Comparison of ENCODE assay signal across 24 mouse cellular contexts in genomic region chr11:51780773-51781267, GRCm38 (mm10). TPM values are rescaled to one million over a fixed set of nuclear protein-coding genes. Genes with fewer than 3 reads are reported as not detected.
DNase-seq lines count a peak whose midpoint lies in the region; ATAC-seq and TF ChIP-seq lines count a peak whose summit lies in the region.
"Had no signal": no experiment of that assay in that cellular context is flagged by ENCODE, and none has a peak within 500 bp of the region (broad histone marks: within the 10 kb centered on the region; RNA-seq: fewer than 3 reads in every experiment).

No protein-coding gene starts in this region.

- peaks cover 85% of the 10 kb centered on the region for H3K36me3 ChIP-seq in megakaryocyte, embryonic 14.5 days (replicated peaks; ENCODE audit: low read length)
- H3K36me3 ChIP-seq in MEL (ENCODE audit: control insufficient read depth in 1 of 2, insufficient read depth in 2 of 2, low read length in 2 of 2): peaks cover 0 to 27% of the 10 kb centered on the region in 2 experiments; a peak in 2 of 4 replicates

- TF ChIP-seq POLR2A in MEL (IDR thresholded peaks at IDR 0.05; ENCODE audit: control insufficient read depth in 1 of 2, insufficient read depth in 1 of 2, low read depth in 1 of 2, low read length in 2 of 2, poor library complexity in 1 of 2): no peak

- intact Hi-C loops in heart, postnatal 14 days (cut with DNase I): loop anchor here (5.0 kb wide), 1 partner anchor 49 kb away; no protein-coding TSS in a partner anchor

- H3K9ac ChIP-seq in MEL (ENCODE audit: control insufficient read depth, low read depth, low read length, poor library complexity, severe bottlenecking): no peak overlapping the region
- H3K9ac ChIP-seq: forebrain, embryonic 13.5 days; heart, embryonic 12.5 days; heart, embryonic 15.5 days; hindbrain, embryonic 14.5 days had no signal

- H3K27ac ChIP-seq in MEL (ENCODE audit: control insufficient read depth, low read depth, low read length): no peak overlapping the region
- H3K27ac ChIP-seq: forebrain, embryonic 10.5 days; forebrain, embryonic 13.5 days; heart, embryonic 15.5 days; hindbrain, embryonic 14.5 days; hindbrain, postnatal 0 days had no signal

- TF ChIP-seq CTCF in MEL (IDR thresholded peaks at IDR 0.05 in 2 of 3, conservative IDR thresholded peaks at IDR 0.05 in 1 of 3; ENCODE audit: control insufficient read depth in 1 of 3, insufficient read depth in 1 of 3, low read depth in 2 of 3, low read length in 3 of 3, poor library complexity in 1 of 3, severe bottlenecking in 1 of 3): no peak

- no peaks in the 10 kb centered on the region for H3K27me3 ChIP-seq in megakaryocyte, embryonic 14.5 days (replicated peaks)
- no peaks in the 10 kb centered on the region for H3K27me3 ChIP-seq in MEL (ENCODE audit: control insufficient read depth in 1 of 2, insufficient read depth in 2 of 2, low read length in 2 of 2)
- H3K27me3 ChIP-seq: forebrain, embryonic 13.5 days; heart, embryonic 12.5 days; heart, embryonic 15.5 days had no signal

- H3K79me2 ChIP-seq in MEL (ENCODE audit: control insufficient read depth, insufficient read depth, low read length, poor library complexity): peaks cover under 1% of the 10 kb centered on the region; the same call in 1 of the 2 replicates

- DNase-seq in heart, adult 11 months: peak; percentile 93
- no peak for DNase-seq in heart, postnatal 14 days
- no peak for DNase-seq in MEL (ENCODE audit: low read depth, low spot score)
- no peak for DNase-seq in kidney, postnatal 25 days
- DNase-seq in layer of hippocampus, adult 9-10 months (ENCODE audit: low spot score): no peak
- DNase-seq: adrenal gland, adult 2 months; adrenal gland, postnatal 14 days; cerebellum, adult 11-12 months; cerebellum, adult 8-10 months; cerebellum, postnatal 10 days; gastrocnemius, postnatal 14 days; heart, postnatal 4 days had no signal

- peaks cover 27% of the 10 kb centered on the region for H3K4me1 ChIP-seq in megakaryocyte, embryonic 14.5 days
- H3K4me1 ChIP-seq in MEL (ENCODE audit: control insufficient read depth in 1 of 2, insufficient read depth in 2 of 2, low read length in 2 of 2): no peaks in the 10 kb centered on the region
- H3K4me1 ChIP-seq: forebrain, embryonic 10.5 days; forebrain, embryonic 13.5 days; heart, embryonic 12.5 days had no signal

- H3K9me3 ChIP-seq in megakaryocyte, embryonic 14.5 days: no peaks in the 10 kb centered on the region
- H3K9me3 ChIP-seq in MEL (replicated peaks; ENCODE audit: insufficient read depth, low read length): no peaks in the 10 kb centered on the region
- H3K9me3 ChIP-seq: forebrain, embryonic 10.5 days; forebrain, embryonic 13.5 days; G1E; heart, embryonic 12.5 days; heart, embryonic 15.5 days had no signal

- no peak for ATAC-seq in megakaryocyte, adult 5-6 weeks (ENCODE audit: poor library complexity, severe bottlenecking)
- ATAC-seq: forebrain, embryonic 13.5 days; forebrain, embryonic 16.5 days; hindbrain, postnatal 0 days; inflammation-experienced regulatory T-cells, adult 6 months; intestine, embryonic 16.5 days had no signal

- TF ChIP-seq RAD21 in MEL (IDR thresholded peaks at IDR 0.05; ENCODE audit: low read depth, low read length): no peak

- TF ChIP-seq EP300 in MEL (IDR thresholded peaks at IDR 0.05; ENCODE audit: low read depth in 1 of 2, low read length in 2 of 2): no peak

- peak overlapping the region; percentile 21 for H3K4me3 ChIP-seq in megakaryocyte, embryonic 14.5 days (replicated peaks)
- no peak overlapping the region for H3K4me3 ChIP-seq in MEL (ENCODE audit: control insufficient read depth in 1 of 2, insufficient read depth in 1 of 2, low read depth in 2 of 2, low read length in 2 of 2)
- H3K4me3 ChIP-seq: forebrain, embryonic 10.5 days; forebrain, embryonic 13.5 days; heart, embryonic 12.5 days; heart, embryonic 15.5 days had no signal

TF ChIP-seq in MEL, 35 proteins besides CTCF, POLR2A, EP300 and RAD21:
- peak; percentile 40; the same call in 1 of the 2 replicates for TF ChIP-seq USF1 (IDR thresholded peaks at IDR 0.05; ENCODE audit: low read depth, low read length)
- no peak for TF ChIP-seq HCFC1 (IDR thresholded peaks at IDR 0.05; ENCODE audit: low read depth, low read length)

RNA-seq across cellular contexts. Expression of gene Sar1b, which starts 17.3 kb away (rescaled TPM):
- total RNA-seq in heart, postnatal 14 days (2021): 100 to 1,000 TPM in 1 of 2 experiments, 10 to 100 TPM in 1; 95.8 to 109 TPM
- polyA plus RNA-seq in megakaryocyte, embryonic 14.5 days (2012; ENCODE audit: insufficient read depth, low replicate concordance): 8.5 TPM in 1 of 2 replicates, not detected in the other
- total RNA-seq in megakaryocyte, adult 5-6 weeks (2015): 103 and 111 TPM in 2 replicates
- 47.7 and 53.2 TPM in 2 replicates for total RNA-seq in megakaryocyte, adult 5-6 weeks (2017)
- total RNA-seq in MEL (2012; rRNA removed): 99.0 and 104 TPM in 2 replicates
- 100 to 1,000 TPM in 1 of 2 experiments, not detected in 1; 124 TPM for polyA plus RNA-seq in MEL (2012; ENCODE audit: insufficient read depth in 1 of 2, insufficient read length in 2 of 2, low read depth in 1 of 2, low replicate concordance in 2 of 2, missing spikeins in 1 of 2)

RNA-seq across cellular contexts. Expression of gene Sec24a, which starts 17.4 kb away (rescaled TPM):
- 10 to 100 TPM; 18.3 to 18.4 TPM for total RNA-seq in heart, postnatal 14 days (2021)
- 2.6 and 8.2 TPM in 2 replicates for polyA plus RNA-seq in megakaryocyte, embryonic 14.5 days (2012; ENCODE audit: insufficient read depth, low replicate concordance)
- total RNA-seq in megakaryocyte, adult 5-6 weeks (2015): 15.4 and 15.5 TPM in 2 replicates
- 5.1 and 6.3 TPM in 2 replicates for total RNA-seq in megakaryocyte, adult 5-6 weeks (2017)
- total RNA-seq in MEL (2012; rRNA removed): 5.3 TPM in 2 replicates
- 10 to 100 TPM; 14.1 to 38.2 TPM for polyA plus RNA-seq in MEL (2012; ENCODE audit: insufficient read depth in 1 of 2, insufficient read length in 2 of 2, low read depth in 1 of 2, low replicate concordance in 2 of 2, missing spikeins in 1 of 2)
